In the genomic region with DNA sequence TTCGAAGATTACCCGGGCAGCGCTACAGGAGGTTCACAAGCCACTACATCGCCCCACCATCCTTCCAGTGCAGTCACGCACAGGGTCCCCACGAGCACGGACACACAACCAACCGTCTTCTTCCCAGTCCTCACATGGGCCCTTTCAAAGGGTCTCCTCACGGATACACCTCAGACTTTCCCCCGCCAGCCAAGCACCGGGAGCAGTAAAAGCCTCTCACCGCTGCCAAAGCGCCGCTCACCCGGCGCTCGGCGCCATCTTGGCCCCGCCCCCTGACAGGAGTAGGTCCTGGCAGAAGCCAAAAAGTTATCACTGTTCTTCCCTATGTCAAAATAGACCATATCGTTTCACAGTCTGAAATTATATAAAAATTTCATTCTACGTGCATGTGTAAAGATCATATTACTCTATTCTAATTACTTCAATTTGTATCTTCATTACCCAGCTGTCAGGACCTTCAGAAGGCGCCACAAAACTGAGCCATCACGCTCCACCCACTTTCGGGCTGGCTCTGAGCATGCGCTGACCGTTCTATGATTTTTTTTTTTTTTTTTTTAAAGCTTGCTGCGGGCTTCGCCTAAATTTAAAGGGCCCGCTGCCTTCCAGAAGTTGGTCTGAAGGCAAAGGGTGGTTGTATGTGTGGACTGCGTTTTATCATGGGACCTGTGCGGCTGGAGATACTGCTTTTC, we compare ENCODE assay signal across 8 mouse cellular contexts. TPM values are rescaled to one million over a fixed set of nuclear protein-coding genes. Genes with fewer than 3 reads are reported as not detected.
DNase-seq lines count a peak whose midpoint lies in the region; ATAC-seq lines count a peak whose summit lies in the region.

A gene (minus strand): TSS at position 502 of the 689 bp plus-strand sequence.
A gene (plus strand): TSS at position 536 of the 689 bp plus-strand sequence.

- H3K4me3 ChIP-seq in hindbrain, embryonic 12.5 days, result peak within 1 kb of the TSS; percentile 72

- peak; percentile 91 for DNase-seq in NIH3T3 (ENCODE audit: low read depth)
- DNase-seq in cerebellum, postnatal 10 days, result peak; percentile 92
- DNase-seq in frontal cortex, postnatal 10 days (ENCODE audit: low spot score in 2 of 2), result peak; percentile 75 to 81
- DNase-seq in layer of hippocampus, postnatal 10 days (ENCODE audit: low spot score in 2 of 2), result peak; percentile 76 to 82
- DNase-seq in lung, postnatal 10 days, result peak; percentile 93
- DNase-seq in ovary, postnatal 14 days (ENCODE audit: low spot score), result peak; percentile 71
- DNase-seq in thymus, postnatal 10 days (ENCODE audit: low spot score in 2 of 2), result peak; percentile 72 to 85

- ATAC-seq in hindbrain, embryonic 12.5 days (ENCODE audit: low FRiP score), result peak; percentile 82

- peaks cover 19% of the 10 kb centered on the region for H3K4me1 ChIP-seq in hindbrain, embryonic 12.5 days

- H3K27ac ChIP-seq in hindbrain, embryonic 12.5 days, result peak within 1 kb of the TSS; percentile 78

- no peaks in the 10 kb centered on the region for H3K27me3 ChIP-seq in hindbrain, embryonic 12.5 days

- H3K9ac ChIP-seq in hindbrain, embryonic 12.5 days, result peak within 1 kb of the TSS; percentile 85

- H3K36me3 ChIP-seq in hindbrain, embryonic 12.5 days, result peaks cover 46% of the 10 kb centered on the region

- under 1% methylated on average over 31 of the region's 31 CpGs for WGBS in hindbrain, embryonic 12.5 days

- peak within 1 kb of the TSS; percentile 63 for H3K4me2 ChIP-seq in hindbrain, embryonic 12.5 days (replicated peaks)

- H3K9me3 ChIP-seq in hindbrain, embryonic 12.5 days (replicated peaks), result no peaks in the 10 kb centered on the region

RNA-seq across cellular contexts. Expression of the first gene that starts in this region (rescaled TPM):
- 102 and 109 TPM in 2 replicates for polyA plus RNA-seq in hindbrain, embryonic 12.5 days (2016; fragmentation: Nextera tagmentation; extraction: Ambion mirVana)
- 10 to 100 TPM; 26.2 to 30.0 TPM for total RNA-seq in layer of hippocampus, postnatal 10 days (2021)

RNA-seq across cellular contexts. Expression of the second gene that starts in this region (rescaled TPM):
- 45.8 and 46.3 TPM in 2 replicates for polyA plus RNA-seq in hindbrain, embryonic 12.5 days (2016; fragmentation: Nextera tagmentation; extraction: Ambion mirVana)
- 10 to 100 TPM; 15.4 to 17.6 TPM for total RNA-seq in layer of hippocampus, postnatal 10 days (2021)

Comparison
In these comparisons a context has a peak if more than half of its experiments do, and no peak if none do; other contexts are left out.
1. Peak in every context shown above with its lines: DNase-seq, ATAC-seq, H3K4me3 ChIP-seq and H3K27ac ChIP-seq.